Mouse (Mus musculus) forebrain, embryonic 13.5 days (tissue): Measurements from ENCODE around the gene Cad. TPM values are rescaled to one million over a fixed set of nuclear protein-coding genes. Genes with fewer than 3 reads are reported as not detected.

Experiments used
- ATAC-seq: fragments of 200-750 bp; cut with Nextera tagmentation; 2 replicates; pipeline ENCODE4 v1.8.0; 2017
- H3K27ac ChIP-seq: fragments of 300-500 bp; sonication (generic); 2 replicates; pipeline ENCODE4 v1.5.1; 2015; ENCODE audit warnings: inconsistent platforms, mild to moderate bottlenecking, moderate library complexity
- H3K27me3 ChIP-seq: fragments of 300-500 bp; sonication (generic); 2 replicates; pipeline ENCODE4 v1.6.1; 2015; ENCODE audit warnings: mild to moderate bottlenecking, inconsistent platforms
- H3K36me3 ChIP-seq: fragments of 300-500 bp; sonication (generic); 2 replicates; pipeline ENCODE4 v1.6.1; 2015; ENCODE audit warnings: mild to moderate bottlenecking, inconsistent platforms; ENCODE audit not compliant: poor library complexity, severe bottlenecking
- H3K4me1 ChIP-seq: fragments of 300-500 bp; sonication (generic); 2 replicates; pipeline ENCODE4 v1.6.1; 2015; ENCODE audit warnings: inconsistent platforms
- H3K4me2 ChIP-seq: fragments of 300-500 bp; sonication (generic); 2 replicates; pipeline ENCODE4 v1.6.1; 2015; ENCODE audit warnings: inconsistent platforms, mild to moderate bottlenecking, moderate library complexity
- H3K4me3 ChIP-seq: fragments of 300-500 bp; sonication (generic); 2 replicates; pipeline ENCODE4 v1.5.1; 2015; ENCODE audit warnings: mild to moderate bottlenecking, inconsistent platforms
- H3K9ac ChIP-seq: fragments of 300-500 bp; sonication (generic); 2 replicates; pipeline ENCODE4 v1.6.1; 2015; ENCODE audit warnings: mild to moderate bottlenecking, inconsistent platforms
- H3K9me3 ChIP-seq: fragments of 300-500 bp; sonication (generic); replicated peaks from 2 replicates; pipeline ENCODE4 v1.6.1; 2016; ENCODE audit warnings: inconsistent platforms
- WGBS: fragments of 180-500 bp; shearing (Covaris S2); methylation state at CpG from one replicate; pipeline ENCODE4 v1.1.7; 2015; 5-methylcytosine and 5-hydroxymethylcytosine counted together
- polyA plus RNA-seq: library from polyadenylated mRNA; unstranded; fragments of >200 nt; fragmentation: Nextera tagmentation; extraction: Ambion mirVana; gene quantifications from 2 replicates; pipeline ENCODE4 v1.2.1, GENCODE M21; 2015

Gene Cad
- polyA plus RNA-seq, 1 experiment from 2014 or later = 24.2 TPM

- H3K27me3 ChIP-seq = peaks cover 99% of the 10 kb centered on the region
- peaks cover 36% of the 10 kb centered on the region for H3K4me1 ChIP-seq
- no peak for ATAC-seq
- no peaks in the 10 kb centered on the region for H3K36me3 ChIP-seq
- H3K9ac ChIP-seq = no peak overlapping the region
- 3% methylated on average over 29 of the region's 29 CpGs for WGBS
- no peaks in the 10 kb centered on the region for H3K9me3 ChIP-seq
- peak overlapping the region; percentile 43 for H3K4me3 ChIP-seq
- H3K27ac ChIP-seq = no peak overlapping the region
- H3K4me2 ChIP-seq = peak overlapping the region; percentile 72
Measured at GRCm38 (mm10) chr5:31094100-31094798, 39.7 kb downstream of the Cad start.

GRCm38 (mm10) chr5:31094799-31095691, 40.5 kb downstream of the Cad start:
- Histone ChIP-seq H3K36me3 (no peaks in the 10 kb centered on the region), H3K4me2 (peak overlapping the region; percentile 72), H3K4me1 (peaks cover 36% of the 10 kb centered on the region), H3K9ac (0 out of 2 replicates have a peak overlapping the region, but pooled peaks have one; percentile 16), H3K4me3 (peak overlapping the region; percentile 43), H3K27ac (no peak overlapping the region), H3K27me3 (peaks cover 98% of the 10 kb centered on the region), H3K9me3 (no peaks in the 10 kb centered on the region)
- ATAC-seq = no peak
- WGBS = under 1% methylated on average over 59 of the region's 59 CpGs

GRCm38 (mm10) chr5:31095711-31096480, 41.3 kb downstream of the Cad start:
- peaks cover 90% of the 10 kb centered on the region for H3K27me3 ChIP-seq
- 23% methylated on average over 11 of the region's 11 CpGs for whole genome bisulfite sequencing
- H3K4me3 ChIP-seq = peak overlapping the region; percentile 43
- peaks cover 36% of the 10 kb centered on the region for H3K4me1 ChIP-seq
- H3K4me2 ChIP-seq = peak overlapping the region; percentile 72
- H3K36me3 ChIP-seq = no peaks in the 10 kb centered on the region
- no peak for ATAC-seq
- 0 out of 2 replicates have a peak overlapping the region, but pooled peaks have one; percentile 16 for H3K9ac ChIP-seq
- H3K9me3 ChIP-seq = no peaks in the 10 kb centered on the region
- no peak overlapping the region for H3K27ac ChIP-seq

- no peak within 1 kb of the TSS for H3K27ac ChIP-seq
- ATAC-seq = no peak
- H3K4me3 ChIP-seq = no peak within 1 kb of the TSS
- 0 out of 2 replicates have a peak, but pooled peaks cover 2% of the 10 kb centered on the region for H3K27me3 ChIP-seq
- 89% methylated on average over 9 of the region's 9 CpGs for WGBS
- no peaks in the 10 kb centered on the region; the same call in 1 of the 2 replicates for H3K9me3 ChIP-seq
- H3K9ac ChIP-seq = no peak within 1 kb of the TSS
- H3K4me2 ChIP-seq = no peak within 1 kb of the TSS
- no peaks in the 10 kb centered on the region for H3K4me1 ChIP-seq
- H3K36me3 ChIP-seq = no peaks in the 10 kb centered on the region
Measured at GRCm38 (mm10) chr5:31105814-31106335, 51.3 kb downstream of the Cad start, which contains the start of gene Dnajc5g. TSS of gene Dnajc5g (plus strand) at chr5:31106285.

GRCm38 (mm10) chr5:31108000-31108490, 53.5 kb downstream of the Cad start, which contains the start of gene Slc30a3:
TSS of gene Slc30a3 (minus strand) at chr5:31108237.
- Histone ChIP-seq H3K9ac (no peak within 1 kb of the TSS), H3K4me3 (no peak within 1 kb of the TSS), H3K36me3 (no peaks in the 10 kb centered on the region), H3K27ac (no peak within 1 kb of the TSS), H3K9me3 (no peaks in the 10 kb centered on the region; the same call in 1 of the 2 replicates), H3K4me2 (no peak within 1 kb of the TSS), H3K27me3 (0 out of 2 replicates have a peak, but pooled peaks cover 2% of the 10 kb centered on the region), H3K4me1 (no peaks in the 10 kb centered on the region)
- no peak for ATAC-seq
- 92% methylated on average over 18 of the region's 18 CpGs for WGBS

GRCm38 (mm10) chr5:31110781-31111180, 56.2 kb downstream of the Cad start:
- Histone ChIP-seq H3K9me3 (no peaks in the 10 kb centered on the region; the same call in 1 of the 2 replicates), H3K27ac (no peak overlapping the region), H3K4me1 (no peaks in the 10 kb centered on the region), H3K36me3 (no peaks in the 10 kb centered on the region), H3K4me2 (no peak overlapping the region), H3K4me3 (no peak overlapping the region), H3K9ac (no peak overlapping the region), H3K27me3 (no peaks in the 10 kb centered on the region)
- ATAC-seq = no peak
- 40% methylated on average over 7 of the region's 7 CpGs for WGBS

- H3K9ac ChIP-seq = no peak within 1 kb of the TSS
- ATAC-seq = no peak
- no peak within 1 kb of the TSS for H3K4me3 ChIP-seq
- H3K9me3 ChIP-seq = no peaks in the 10 kb centered on the region
- WGBS = 50% methylated on average over 3 of the region's 3 CpGs
- 0 out of 2 replicates have a peak, but pooled peaks cover 3% of the 10 kb centered on the region for H3K27me3 ChIP-seq
- no peak within 1 kb of the TSS for H3K4me2 ChIP-seq
- no peaks in the 10 kb centered on the region for H3K36me3 ChIP-seq
- H3K27ac ChIP-seq = no peak within 1 kb of the TSS
- no peaks in the 10 kb centered on the region for H3K4me1 ChIP-seq
Measured at GRCm38 (mm10) chr5:31116354-31116753, 61.8 kb downstream of the Cad start, which contains the start of gene Trim54. TSS of gene Trim54 (plus strand) at chr5:31116712.

- no peaks in the 10 kb centered on the region for H3K36me3 ChIP-seq
- no peak for ATAC-seq
- H3K9ac ChIP-seq = no peak overlapping the region
- H3K4me1 ChIP-seq = no peaks in the 10 kb centered on the region
- H3K27ac ChIP-seq = no peak overlapping the region
- H3K27me3 ChIP-seq = 0 out of 2 replicates have a peak, but pooled peaks cover 3% of the 10 kb centered on the region
- 35% methylated on average over 10 of the region's 10 CpGs for WGBS
- H3K9me3 ChIP-seq = no peaks in the 10 kb centered on the region
- no peak overlapping the region for H3K4me2 ChIP-seq
- no peak overlapping the region for H3K4me3 ChIP-seq
Measured at GRCm38 (mm10) chr5:31116912-31117311, 62.3 kb downstream of the Cad start.

- Histone ChIP-seq H3K27ac (no peak overlapping the region), H3K27me3 (0 out of 2 replicates have a peak, but pooled peaks cover 3% of the 10 kb centered on the region), H3K4me2 (no peak overlapping the region), H3K36me3 (no peaks in the 10 kb centered on the region), H3K9me3 (no peaks in the 10 kb centered on the region), H3K4me1 (no peaks in the 10 kb centered on the region), H3K4me3 (no peak overlapping the region), H3K9ac (no peak overlapping the region)
- 91% methylated on average over 8 of the region's 8 CpGs for WGBS
- no peak for ATAC-seq
Measured at GRCm38 (mm10) chr5:31121111-31121510, 66.5 kb downstream of the Cad start.

GRCm38 (mm10) chr5:31123481-31123880, 68.9 kb downstream of the Cad start:
- Histone ChIP-seq H3K4me3 (no peak overlapping the region), H3K27me3 (no peaks in the 10 kb centered on the region), H3K36me3 (no peaks in the 10 kb centered on the region), H3K9me3 (no peaks in the 10 kb centered on the region), H3K27ac (no peak overlapping the region), H3K4me1 (no peaks in the 10 kb centered on the region), H3K9ac (no peak overlapping the region), H3K4me2 (no peak overlapping the region)
- 48% methylated on average over 2 of the region's 2 CpGs for WGBS
- ATAC-seq = no peak

GRCm38 (mm10) chr5:31126050-31126449, 71.5 kb downstream of the Cad start:
- H3K9me3 ChIP-seq = no peaks in the 10 kb centered on the region
- 44% methylated on average over 5 of the region's 5 CpGs for WGBS
- no peaks in the 10 kb centered on the region; the same call in 1 of the 2 replicates for H3K27me3 ChIP-seq
- H3K27ac ChIP-seq = no peak overlapping the region
- no peak overlapping the region for H3K9ac ChIP-seq
- H3K4me1 ChIP-seq = no peaks in the 10 kb centered on the region
- no peak overlapping the region for H3K4me2 ChIP-seq
- ATAC-seq = no peak
- H3K36me3 ChIP-seq = no peaks in the 10 kb centered on the region
- no peak overlapping the region for H3K4me3 ChIP-seq
